Mouse (Mus musculus): ENCODE results near the gene Dtl.

Dtl gene

DNA sequence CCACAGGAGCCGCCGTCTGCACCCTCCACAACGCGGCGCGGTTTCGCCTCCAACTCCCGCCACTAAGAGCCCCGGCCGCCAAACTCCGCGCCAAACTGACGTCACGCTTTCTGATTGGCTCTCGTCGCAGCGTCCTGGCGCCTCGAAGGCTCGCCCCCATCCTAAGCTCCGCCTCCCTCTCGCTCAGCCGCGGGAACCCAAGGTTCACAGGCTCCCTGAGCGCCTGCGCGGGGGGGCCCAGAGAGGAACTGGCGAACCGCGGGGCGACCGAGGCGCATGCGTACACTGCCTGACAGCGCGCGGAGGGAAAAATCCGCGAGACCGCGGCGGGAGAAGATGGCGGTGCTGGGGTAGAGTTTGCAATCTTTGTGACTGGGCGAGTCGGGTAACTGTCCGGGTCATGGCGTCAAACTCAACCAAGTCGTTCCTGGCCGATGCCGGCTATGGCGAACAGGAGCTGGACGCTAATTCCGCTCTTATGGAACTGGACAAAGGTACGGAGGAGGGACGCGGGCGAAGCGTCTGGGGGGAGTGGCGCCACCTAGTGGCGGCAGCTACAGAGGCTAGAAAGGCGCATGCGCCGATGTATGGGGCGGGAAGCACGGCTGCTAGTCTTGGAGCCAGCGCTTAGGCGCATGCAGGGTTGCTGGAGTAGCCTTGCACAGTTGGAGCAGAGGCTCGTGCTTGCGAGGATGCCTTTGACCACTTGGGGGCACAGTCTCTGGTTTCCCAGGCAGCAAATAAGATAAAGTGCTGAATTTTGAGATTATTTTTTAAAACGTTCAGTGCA is at the start of gene Dtl, which contains the start of gene Ints7:
TSS of gene Dtl (minus strand) at position 87 of the 790 bp plus-strand sequence.
TSS of gene Ints7 (plus strand) at position 179 of the 790 bp plus-strand sequence.
- DNase-seq (ENCODE audit: low spot score), result peak; percentile 98

DNA sequence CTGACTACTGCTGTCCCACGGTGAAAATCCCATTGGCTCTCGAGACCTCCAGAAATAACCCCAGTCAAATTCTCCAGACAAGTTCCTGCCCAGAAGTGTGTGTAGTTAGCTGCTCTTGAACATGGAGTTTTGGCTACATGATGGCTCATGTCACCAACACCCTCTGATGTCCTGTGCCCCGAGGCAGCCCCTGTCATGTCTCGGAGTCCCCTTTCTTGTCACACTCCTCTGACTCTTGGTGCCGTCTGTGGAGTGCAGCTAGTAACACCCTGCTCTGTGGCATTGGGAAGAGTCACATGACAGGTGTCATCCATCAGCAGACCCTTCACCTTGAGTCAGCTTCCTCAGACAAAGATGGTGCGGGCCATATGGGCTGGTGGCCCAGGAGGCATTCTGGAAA is 49.7 kb upstream of the Dtl start:
- DNase-seq (ENCODE audit: low spot score), result no peak

DNA sequence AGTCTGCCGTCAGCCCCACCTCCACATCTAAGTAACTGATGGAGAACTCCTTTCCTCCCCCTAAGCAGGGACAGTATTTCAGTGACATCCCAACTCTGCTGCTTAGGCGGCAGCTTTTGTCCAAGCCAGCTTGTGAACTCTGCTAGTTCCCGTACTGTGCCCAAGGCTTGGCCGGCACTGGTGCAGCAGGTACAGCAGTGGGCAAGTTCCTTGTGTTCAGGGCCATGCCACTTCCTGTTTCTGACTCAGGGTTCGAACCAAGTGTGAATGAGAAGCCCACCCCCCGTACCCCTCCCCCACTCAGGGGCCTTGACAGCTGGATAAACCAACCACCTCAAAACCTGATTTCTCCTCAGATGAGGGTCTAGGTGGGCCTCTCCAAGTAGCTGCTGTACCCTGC is 49.1 kb upstream of the Dtl start:
- no peak for DNase-seq (ENCODE audit: low spot score)

DNA sequence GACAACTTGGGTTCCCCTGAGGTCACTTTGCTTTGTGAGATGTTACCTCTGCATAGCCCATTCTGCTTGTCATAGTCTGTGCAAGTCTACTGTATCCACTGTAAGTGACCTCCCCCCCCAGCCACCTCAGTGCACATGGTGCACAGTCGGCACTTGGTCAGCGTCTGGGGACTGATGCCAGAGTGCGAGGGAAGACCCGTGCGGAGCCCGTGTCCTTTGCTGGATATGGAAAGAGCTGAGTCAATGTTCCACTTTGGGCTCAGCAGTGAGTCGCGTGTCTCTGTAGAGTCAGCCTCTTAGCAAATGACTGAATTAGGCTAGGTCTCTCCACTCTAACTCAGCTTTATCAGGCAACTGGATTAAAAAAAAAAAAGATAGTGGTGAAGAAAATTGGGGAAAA is 47.5 kb upstream of the Dtl start:
- DNase-seq (ENCODE audit: low spot score), result no peak

DNA sequence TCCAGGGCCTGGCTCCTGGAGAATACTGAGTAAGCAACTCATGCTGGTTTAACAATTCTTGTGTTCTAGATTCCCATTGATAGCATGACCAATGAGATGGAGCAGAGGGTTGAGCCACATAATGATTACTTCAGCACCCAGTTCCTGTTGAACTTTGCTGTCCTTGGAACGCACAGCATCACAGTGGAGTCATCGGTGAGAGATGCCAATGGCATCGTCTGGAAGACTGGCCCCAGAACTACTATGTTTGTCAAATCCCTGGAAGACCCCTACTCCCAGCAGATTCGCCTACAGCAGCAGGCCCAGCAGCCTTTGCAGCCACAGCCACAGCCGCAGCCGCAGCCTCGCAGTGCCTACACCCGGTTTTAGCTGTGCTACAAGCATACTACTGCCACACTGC is 45.8 kb upstream of the Dtl start:
- DNase-seq (ENCODE audit: low spot score), result no peak

DNA sequence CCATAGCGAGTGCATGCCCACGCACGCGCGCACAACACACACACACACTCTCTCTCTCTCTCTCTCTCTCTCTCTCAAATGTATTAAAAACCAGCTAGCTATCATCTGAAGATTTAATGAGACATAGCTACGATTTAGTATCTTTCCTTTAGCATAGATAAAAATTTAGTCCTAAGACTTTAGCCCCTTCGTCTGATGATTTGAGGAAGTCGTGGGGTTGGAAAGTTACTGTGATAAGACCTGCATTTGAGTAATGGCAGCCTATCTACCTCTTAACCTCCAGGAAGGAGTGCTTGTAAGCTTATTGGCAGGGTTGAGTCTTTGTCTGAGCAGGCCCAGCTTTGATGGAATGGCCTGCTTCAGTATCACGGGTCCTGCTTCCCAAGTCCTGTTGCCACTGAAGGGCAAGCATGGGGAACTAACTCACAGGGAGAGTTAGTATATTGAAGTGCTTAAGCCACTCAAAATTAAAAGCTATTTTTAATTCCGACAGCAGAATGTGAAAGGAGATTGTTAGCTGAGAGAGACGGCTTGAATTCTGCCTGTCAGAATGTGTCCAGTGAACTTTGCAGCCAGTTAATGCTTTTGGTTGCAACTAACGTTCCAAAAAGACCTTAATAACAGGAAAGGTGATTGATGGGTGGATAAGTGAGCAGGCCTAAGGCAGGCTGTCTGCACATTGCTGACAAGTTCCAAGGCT is 42.9 kb upstream of the Dtl start:
- no peak for DNase-seq (ENCODE audit: low spot score)

DNA sequence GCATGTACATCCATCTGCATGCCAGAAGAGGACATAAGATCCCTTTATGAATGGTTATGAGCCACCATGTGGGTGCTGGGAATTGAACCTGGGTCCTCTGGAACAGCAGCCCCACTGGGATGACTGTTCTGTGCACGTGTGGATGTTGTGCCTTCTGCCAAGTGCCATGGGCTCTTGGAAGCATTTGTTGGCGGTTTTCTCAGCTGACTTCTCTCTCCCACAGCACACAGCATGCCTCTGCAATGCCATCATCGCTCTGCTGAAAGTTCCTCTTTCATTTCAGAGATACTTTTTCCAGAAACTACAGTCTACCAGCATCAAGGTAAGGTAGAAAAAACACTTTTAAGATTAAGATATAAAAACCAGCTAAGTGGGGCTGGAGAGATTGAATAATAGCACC is 42.2 kb upstream of the Dtl start:
- no peak for DNase-seq (ENCODE audit: low spot score)

DNA sequence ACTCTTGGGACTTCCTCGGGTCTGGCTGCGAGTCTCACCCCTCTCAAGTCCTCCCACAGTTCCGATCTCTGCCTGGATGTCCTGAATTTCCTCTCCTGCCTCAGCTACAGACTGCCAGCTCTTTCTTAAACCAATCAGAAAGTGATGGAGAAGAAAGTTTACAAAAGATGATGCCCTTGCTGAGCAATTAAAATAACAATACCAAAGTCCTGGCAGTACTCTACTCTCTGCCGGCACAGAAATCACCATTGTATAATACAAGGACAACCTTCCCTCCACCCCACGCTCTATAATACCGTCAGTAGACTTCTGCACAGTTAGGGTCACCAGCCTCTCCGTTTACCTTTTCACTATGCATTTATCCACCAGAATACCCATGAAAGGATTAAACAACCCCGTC is 40.9 kb upstream of the Dtl start:
- DNase-seq (ENCODE audit: low spot score), result no peak

DNA sequence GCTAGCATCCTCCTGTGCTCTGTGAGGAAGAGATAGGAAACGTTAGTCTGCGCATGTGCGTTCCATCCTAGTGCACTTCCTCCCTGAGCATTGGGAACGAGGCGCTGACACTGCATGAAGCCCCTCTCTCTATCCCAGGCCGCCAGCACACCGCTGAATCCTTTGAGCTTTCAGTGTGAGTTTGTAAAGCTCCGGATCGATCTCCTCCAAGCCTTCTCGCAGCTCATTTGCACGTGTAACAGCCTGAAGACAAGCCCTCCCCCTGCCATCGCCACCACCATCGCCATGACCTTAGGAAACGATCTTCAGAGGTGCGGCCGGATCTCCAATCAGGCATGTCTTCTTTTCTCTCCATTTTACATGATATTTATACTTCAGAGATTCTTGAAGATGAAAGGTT is 37.5 kb upstream of the Dtl start:
- DNase-seq (ENCODE audit: low spot score), result no peak

DNA sequence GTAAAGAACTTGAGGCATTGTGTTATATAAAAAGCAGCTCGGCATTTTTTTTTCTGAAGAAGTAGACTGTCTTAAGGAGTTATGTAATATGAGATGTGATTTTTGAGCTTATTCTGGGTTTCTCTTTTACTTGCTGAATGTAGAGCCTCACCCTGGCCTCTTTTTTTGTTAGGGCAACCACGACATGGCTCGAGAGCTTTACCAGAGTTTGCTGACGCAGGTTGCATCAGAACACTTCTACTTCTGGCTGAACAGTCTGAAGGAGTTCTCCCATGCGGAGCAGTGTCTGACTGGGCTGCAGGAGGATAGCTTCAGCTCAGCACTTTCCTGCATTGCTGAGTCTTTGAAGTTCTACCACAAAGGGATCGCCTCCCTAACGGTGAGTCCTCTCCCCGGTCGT is 36.3 kb upstream of the Dtl start:
- no peak for DNase-seq (ENCODE audit: low spot score)

DNA sequence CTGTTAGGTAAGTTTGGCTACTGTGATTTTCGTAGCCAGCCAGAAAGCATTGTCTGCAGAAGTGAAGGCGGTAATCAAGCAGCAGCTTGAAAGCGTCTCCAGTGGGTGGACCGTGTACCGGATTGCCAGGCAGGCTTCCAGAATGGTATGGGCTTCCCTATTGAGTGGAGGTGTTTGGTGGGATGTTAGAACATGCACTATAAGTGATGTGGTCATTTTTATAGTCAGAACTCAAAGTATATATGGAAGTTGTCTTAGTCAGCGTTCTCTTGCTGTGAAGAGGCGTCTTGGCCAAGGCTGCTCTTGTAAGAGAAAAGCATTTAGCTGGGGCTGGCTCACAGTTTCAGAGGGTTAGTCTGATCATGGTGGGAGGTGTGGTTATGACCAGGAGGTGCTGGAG is 35.0 kb upstream of the Dtl start:
- DNase-seq (ENCODE audit: low spot score), result no peak

DNA sequence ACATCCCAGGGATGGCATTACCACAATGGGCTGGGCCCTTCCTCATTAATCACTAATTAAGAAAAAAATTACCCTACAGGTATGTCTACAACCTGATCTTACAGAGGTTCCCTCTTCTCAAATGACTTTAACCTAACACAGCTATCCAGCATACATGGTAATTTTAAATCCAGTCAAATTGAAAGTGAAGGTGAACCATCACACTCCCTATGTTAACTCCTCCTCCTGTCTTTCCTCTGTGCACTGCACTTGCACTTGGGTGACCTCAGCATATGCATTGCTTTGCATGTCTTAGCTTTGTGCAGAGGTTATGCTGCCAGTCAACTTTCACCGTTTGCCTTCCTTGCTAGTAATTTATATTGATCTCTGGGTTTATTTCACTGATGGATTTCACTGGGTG is 34.2 kb upstream of the Dtl start:
- no peak for DNase-seq (ENCODE audit: low spot score)

DNA sequence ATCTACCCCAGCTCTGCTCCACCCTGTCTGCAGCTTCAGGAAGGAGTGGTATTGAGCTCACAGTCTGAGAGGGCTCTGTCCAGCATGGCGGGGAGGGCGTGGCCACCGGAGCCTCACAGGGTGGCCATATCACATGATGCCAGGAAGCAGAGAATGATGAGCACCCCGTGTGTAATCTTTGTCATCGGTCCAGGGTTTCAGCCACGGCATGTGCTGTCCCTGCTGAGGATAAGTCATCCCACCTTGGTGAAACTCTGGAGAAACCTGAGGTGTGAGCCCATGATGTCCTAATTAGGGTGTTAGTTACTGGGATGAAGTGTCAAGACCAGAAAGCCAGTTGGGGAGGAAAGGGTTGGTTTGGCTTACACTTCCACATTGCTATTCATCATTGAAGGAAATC is 33.7 kb upstream of the Dtl start:
- DNase-seq (ENCODE audit: low spot score), result no peak

DNA sequence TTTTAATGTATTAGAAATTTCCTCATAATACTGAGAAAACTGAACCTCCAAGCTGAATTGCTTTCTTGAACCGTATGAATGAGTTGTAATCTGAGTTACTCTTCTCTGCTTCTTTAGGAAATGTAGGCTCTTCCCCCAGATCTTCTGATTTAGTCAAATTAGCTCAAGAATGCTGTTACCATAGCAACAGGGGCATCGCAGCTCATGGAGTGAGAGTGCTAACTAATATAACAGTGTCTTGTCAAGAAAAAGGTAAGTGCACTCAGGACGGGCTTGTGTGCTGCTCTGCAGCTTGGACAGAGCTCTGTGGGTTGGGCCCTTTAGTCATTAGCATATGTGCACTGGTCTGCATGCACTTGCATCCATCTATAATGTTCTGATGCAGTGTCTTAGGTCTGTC is 29.3 kb upstream of the Dtl start:
- DNase-seq (ENCODE audit: low spot score), result no peak

DNA sequence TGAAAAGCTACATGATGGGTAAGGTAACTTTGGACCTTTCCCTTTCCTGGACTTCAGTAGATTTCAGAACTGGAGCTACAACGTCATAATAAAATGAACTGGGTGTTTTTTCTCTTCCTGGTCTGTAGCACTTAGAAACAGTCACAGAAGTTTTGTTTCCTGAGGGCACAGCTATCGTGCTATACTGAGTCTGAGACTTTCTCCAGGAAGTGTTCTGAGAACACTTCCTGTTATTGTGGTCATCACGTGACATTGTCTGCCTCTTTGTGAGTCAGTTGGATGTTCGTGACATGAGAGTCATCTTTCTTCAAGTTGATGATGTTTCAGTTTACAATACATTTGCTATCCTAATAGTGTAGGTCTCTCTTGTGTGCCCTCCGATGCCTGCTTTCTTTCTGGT is 23.9 kb upstream of the Dtl start:
- DNase-seq (ENCODE audit: low spot score), result no peak

DNA sequence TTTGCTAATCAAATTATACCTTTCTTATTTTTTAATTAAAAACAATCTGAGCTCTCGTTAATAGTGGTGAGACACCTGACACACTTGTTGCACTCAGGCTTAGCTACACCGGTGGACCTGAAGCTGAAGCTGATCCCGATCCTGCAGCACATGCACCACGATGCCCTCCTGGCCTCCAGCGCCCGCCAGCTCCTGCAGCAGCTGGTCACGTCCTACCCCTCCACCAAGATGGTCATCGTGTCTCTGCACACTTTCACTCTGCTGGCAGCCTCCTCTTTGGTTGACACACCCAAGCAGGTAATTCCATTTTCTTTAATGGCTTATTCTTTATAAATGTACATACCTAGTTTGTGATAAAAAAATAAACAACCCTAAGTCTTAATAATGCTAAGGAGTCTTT is 20.7 kb upstream of the Dtl start:
- DNase-seq (ENCODE audit: low spot score), result no peak

DNA sequence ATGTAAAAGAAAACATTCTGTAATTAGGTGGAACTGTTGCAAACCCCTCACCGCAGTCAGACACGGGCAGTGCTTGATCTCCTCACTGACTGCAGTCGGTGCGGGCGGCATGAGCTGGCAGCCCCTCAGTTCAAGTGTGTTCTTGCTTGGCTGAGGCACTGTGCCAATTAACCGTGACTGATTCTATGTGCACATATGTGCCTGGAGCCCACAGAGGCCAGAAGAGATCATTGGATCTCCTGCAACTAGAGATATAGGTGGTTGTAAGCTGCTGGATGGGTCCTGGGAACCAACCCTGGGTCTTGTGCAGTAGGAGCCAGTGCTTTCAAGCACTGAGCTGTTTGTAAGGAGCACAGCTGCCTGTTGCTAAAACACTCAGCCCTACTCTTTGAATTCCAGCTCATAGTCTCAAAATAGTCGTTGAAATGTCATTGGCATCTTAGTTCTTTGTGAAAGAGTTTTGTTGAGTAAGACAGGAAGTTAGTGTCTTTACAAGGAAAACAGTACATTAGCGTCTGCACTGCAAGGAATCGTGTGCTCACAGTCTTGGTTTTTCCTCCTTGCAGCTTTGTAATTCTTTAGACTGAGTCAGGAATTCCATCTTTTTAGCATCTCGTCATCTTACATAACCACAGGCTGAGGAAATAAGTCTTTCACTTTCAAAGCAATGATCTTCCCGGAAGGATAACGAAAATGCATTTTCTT is 16.8 kb upstream of the Dtl start:
- DNase-seq (ENCODE audit: low spot score), result no peak

DNA sequence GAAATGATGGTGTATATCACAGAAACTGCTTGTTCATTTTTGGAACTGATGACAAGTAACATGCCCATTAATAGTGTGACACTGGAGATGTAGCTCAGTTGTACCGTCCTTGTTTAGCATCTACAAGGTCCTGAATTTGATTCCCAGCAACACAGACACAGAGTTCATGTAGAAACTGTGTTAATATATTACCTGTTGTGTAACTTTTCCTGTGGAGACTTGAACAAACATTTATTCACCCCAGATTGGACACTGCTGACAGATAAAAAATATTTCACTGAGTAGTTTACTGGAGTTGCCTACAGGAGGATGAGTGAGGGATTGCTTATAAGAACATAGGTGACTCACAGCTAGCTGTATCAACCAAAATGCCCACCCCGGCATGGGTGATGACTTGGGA is 13.4 kb upstream of the Dtl start:
- no peak for DNase-seq (ENCODE audit: low spot score)

DNA sequence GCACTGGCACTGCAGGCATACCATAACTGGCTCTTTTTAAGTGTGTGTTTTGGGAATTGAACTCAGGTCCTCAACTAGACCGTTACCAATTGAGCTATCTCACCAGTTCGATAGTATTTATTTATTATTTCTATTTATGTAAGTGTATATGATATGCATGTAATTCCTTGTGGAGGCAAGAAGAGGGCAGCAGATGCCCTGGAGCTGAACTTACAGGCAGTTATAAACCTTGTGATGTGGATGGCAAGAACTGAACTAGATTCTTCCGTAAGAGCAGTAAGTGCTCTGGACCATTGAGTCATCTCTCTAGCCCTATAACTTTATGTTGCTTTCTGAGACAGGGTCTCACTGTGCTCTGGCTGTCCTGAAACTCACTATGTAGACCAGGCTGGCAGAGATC is 11.7 kb upstream of the Dtl start:
- DNase-seq (ENCODE audit: low spot score), result no peak

DNA sequence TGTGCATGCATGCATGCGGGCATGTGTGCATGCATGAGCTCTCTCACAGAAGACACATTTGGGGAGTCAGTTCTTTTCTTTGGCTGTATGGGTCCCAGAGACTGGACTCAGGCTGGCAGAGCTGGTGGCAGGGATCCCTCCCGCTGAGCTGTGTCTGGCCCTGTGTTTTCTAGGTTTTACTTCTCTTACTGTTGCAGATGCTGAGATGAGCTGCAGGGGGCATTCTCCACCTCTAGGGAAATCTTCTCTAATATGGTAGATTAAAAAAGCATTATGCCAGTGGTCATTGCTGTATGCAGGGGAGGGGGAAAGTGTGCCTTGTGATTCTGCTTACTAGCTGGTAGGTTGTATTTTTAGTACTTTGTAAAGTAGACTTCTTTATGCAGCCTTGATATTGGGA is 10.4 kb upstream of the Dtl start:
- no peak for DNase-seq (ENCODE audit: low spot score)

DNA sequence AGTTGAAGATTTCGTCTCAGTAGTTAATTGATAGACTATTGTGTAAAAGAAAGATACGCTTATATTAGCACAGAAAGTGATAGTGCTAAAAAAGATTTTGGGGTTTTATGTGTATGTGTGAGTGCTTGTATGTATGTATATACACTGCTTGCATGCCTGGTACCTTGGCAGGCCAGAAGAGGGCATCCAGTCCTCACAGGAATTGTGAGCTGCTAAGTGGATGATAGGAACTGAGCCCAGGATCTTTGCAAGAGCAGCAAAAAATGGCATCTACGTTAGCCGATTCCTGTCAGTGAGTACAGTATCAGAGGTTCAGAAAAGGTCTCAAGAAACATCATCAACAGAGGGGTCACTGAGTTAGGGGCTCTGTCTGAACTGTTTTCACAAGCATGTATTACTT is 9.1 kb upstream of the Dtl start:
- DNase-seq (ENCODE audit: low spot score), result no peak

DNA sequence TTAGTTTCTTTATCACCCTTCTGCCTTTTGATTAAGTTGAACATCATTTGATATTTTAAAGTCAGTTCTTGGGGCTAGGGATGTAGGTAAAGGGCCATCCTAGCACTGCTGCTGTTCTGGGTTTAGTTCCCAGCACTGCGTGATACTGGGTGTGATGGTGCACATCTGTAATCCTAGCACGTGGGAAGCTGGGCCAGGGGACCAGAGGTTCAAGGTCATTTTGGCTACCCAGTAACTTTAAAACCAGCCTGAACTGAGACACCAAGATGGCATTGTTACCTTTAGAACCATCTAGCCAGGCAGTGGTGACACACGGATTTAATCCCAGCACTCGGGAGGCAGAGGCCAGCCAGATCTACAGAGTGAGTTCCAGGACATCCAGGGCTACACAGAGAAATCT is 8.5 kb upstream of the Dtl start:
- DNase-seq (ENCODE audit: low spot score), result no peak

DNA sequence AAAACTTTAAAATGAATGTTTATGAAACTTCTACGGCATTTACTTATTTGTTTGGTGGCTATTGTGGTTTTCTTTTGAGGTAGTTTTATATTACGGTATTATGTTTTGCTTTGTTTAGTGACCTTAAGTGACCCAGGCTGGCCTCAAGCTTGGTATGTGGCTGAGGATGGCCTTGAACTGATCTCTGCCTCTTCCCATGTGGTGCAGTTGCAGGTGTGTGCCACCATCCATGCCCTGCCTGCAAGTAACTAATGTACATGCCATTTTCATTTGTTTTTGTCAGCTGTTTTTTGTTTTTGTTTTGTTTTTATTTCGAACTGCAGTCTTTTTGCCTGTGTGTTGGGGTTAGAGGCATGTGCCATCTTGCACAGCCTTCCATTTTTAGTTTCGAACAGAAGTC is 6.3 kb upstream of the Dtl start:
- no peak for DNase-seq (ENCODE audit: low spot score)
